Mouse (Mus musculus): ENCODE data around the gene Zbed5.
"Not testable (repeated sequence)": the region's sequence is repeated elsewhere in the genome, so short reads cannot be mapped to it uniquely, and the experiment has no call there.

Zbed5 gene

DNA sequence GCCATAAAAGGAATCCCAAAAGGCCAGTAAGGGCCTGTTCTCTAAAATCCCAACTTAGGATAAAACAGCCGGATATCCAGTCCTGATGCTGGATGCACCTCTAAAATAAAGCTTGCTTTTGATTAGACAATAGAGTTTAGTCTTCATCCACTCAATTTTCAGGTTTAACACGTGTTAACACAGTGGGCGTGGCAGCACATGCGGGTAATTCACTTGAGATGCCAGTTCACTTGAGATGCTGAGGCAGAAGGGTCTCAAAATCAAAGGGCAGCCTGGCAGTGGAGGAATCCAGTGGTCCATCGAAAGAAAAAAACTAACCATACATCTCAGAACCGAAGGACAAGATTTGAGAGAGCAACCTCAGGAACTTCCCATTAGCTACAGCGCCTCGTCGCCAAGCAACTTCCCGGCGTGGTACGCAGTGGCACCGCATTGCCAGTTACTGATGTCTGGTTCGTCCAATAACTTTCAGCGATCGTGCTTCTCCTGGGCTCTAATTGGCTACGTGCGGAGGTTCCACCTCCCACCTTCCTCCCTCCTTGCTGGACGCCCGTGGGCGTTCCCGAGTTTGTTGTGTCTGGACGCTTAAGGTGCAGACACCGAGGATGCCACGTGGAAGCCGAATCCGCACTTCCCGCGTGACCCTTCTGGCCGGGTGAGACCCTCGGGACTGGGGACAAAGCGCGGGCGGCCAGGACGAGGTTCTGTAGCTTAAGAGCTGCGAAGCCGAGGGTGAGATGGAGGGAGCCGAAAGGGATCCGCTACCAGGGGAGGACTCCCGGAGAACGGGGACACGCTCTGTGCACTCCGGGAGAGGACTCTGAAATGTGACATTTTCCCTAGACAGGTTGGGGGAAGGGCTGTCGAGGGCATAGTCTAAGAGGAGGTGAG lies at the start of gene Zbed5:
Gene Zbed5 (plus strand): TSS at position 526 of the 891 bp plus-strand sequence.
- peak; percentile 87 for DNase-seq

DNA sequence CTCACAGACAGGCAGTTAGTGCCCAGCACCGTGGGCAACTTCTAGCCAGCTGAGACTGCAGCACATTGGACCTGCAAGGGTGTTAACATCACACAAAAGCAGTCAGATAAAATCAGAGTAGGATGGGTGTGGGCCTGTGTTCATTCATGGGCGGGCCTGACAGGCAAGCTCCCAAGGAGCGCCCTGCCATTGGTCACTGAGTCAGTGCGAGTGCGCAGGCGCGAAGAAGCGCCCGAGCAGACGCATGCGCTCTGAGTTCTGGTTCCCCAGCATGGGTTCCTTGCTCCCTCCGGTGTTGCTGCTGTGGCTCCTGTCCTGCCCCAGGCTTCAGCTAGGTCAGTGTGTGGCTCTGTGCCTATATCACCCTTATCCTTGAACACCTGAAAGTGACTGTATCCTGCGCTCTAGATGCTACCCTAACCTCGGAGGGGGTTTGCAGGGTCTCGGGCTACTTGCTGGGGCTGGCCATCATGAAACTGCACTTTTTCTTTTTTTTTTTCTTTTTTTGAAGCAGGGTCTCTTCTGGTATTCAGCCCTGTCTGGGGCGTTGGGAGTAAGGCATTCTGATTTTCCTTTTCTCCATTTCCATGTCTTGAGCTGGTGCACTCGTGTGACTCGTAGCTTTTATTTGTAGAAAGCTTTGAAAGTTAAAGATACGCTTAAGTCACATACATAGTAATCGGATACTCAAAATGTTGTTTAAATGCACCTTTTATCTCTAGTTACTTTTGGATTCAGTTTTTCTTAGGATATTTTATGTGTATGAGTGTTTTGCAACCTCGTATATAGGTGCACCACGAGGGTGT lies 48.6 kb upstream of the Zbed5 start, which contains the start of gene Sumf2:
Gene Sumf2 (plus strand): TSS at position 235 of the 806 bp plus-strand sequence.
- peak; percentile 95 for DNase-seq

DNA sequence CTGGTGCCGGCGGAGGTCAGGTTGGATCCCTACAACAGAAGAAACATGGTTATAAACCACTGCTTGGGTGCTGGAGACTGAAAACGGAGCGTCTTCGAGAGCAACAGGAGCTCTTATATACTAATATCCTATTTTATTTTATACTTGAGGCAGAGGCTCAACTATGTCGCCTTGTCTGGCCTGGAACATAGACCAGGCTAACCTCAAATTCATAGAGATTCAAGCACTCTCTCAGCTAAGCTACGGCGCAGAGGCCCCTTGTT lies 48.0 kb upstream of the Zbed5 start:
- DNase-seq = no peak

DNA sequence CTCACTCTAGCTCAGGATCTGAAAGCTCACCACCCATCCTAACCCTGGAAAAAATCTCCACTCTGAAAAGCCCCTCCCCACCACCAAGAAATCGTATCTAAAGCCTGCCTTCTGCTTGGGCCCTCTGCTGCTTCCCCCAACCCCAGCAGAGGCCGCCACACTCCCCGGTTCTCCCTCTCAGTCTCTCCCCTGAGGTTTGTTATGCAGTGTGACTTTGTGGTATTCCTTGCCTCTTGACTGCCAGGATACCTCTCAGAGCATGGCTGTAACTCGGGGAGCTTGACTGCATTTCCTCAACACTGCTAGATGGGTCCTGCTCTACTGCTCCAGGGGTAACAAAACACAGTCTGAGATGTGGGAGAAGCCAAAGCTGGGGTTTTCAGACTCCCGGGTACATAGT lies 40.4 kb upstream of the Zbed5 start:
- DNase-seq = no peak

DNA sequence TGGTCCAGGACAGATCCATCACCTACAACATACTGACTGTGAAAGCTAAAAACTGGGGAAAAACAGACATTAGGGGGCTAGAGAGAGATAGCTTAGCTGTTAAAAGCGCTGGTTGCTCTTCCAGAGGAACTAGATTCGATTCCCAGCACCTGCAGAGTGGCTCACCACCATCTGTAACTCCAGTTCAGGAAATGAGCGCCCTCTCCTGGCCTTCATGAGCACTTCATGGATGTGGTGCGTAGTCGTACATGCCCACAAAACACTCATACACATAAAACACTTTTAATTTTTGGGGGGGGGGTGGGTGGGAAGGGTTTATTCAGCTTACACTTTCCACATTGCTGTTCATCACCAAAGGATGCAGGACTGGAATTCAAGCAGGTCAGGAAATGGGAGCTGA lies 39.1 kb upstream of the Zbed5 start:
- DNase-seq = no peak

DNA sequence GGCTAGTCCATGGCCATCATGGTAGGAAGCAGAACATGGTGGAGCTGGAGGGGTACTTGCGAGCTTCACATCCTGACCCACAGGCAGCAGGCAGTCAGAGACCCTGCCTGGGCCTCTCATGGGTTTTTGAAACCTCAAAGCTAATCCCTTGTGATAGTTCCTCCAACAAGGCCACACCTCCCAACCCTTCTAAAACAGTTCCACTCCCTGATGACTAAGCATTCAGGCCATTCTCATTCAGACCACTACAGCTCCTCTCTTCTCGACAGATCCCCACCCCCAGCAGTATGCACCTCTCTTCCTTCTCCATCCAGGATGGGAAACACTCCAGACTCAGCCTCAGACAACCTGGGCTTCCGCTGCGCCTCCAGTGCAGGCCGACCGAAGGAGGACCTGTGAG lies 33.2 kb upstream of the Zbed5 start:
- DNase-seq = no peak

DNA sequence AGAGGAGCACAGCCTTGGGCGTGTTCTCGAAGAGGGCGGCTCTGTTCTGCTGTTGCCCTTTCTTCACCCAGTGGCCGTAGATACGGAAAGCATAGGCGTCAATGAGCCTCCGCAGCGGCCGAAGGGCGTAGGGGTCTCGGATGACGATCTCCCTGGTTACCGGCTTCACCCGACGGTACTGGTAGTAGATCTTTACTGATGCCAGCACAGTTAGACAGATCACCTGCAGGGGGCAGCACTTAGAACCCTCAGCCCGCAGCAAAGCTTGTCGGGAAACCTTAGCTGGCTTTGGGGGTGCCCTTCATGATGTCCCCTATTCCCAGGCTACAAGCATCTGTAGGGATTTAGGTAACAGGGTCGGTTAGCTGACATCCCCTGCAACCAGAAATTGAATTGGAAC lies 31.1 kb upstream of the Zbed5 start:
- peak; percentile 41 for DNase-seq

DNA sequence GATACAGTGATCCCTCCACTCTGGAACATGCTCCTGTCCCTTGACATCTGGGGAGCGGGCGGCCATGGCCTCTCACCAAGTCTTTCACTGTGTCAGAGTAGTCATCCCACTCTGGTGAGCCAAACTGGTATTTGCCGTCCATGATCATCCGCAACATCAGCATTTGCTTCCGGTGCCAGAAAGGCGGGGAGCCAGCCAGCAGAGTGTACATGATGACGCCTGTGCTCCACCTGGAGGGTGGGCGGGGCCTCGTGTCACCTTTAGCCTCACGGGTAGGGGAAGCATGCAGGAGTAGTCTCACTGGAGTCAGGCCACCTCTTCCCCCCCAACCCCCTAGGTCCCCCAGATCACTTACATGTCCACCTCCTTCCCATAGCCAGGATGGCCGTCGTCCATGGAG lies 29.7 kb upstream of the Zbed5 start:
- DNase-seq = no peak

DNA sequence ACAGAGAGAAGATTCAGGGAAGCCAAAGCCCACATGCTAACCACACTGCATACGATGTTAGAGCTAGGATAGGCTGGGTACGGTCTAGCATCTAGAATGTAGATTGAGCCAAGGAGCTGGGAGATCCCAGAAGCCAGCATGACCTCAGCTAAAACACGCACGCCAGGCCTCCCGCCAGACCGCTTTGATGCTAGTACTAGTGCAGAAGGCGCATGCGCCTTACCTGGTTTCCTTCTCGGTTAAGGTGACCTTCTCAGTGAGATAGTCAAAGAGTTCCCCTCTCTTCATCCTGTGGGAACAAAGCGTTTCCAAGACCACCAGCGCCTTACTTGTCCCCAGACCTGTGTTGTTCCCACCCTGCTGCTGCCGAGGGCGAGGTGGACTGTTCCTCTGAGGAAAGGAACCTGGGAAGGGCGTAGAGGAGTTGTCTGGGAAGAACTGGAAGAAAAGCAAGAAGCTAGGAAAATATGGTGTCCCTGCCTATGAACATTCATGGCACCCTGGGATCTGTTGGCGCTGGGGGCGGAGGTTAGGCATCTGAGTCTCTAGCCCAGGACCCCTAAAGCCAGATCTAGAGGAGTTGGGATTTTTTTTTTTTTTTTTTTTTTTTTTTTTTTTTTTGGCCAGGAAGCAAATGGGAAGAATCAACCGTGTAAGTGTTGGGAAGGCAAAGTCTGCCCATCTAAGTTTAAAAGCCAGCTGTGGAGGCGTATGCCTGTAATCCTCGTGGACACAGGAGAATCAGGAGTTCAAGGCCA lies 26.1 kb upstream of the Zbed5 start:
- no peak for DNase-seq

DNA sequence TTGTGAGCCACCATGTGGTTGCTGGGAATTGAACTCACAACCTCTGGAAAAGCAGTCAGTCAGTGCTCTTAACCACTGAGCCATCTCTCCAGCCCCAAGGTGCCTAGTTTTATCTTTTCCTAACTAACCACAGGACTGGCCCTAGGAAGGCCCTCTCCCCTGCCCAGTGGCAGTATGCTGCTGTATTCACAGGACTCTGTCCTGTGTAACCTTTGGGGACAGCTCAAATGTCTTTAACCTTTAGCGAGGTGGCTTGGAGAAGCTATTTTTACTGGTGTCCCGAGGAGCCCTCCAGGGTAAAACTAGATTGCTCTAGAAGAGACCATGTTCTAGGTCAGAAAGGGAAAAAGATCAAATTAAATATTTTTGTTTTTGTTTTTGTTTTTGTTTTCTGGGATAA lies 24.3 kb upstream of the Zbed5 start:
- DNase-seq = no peak

DNA sequence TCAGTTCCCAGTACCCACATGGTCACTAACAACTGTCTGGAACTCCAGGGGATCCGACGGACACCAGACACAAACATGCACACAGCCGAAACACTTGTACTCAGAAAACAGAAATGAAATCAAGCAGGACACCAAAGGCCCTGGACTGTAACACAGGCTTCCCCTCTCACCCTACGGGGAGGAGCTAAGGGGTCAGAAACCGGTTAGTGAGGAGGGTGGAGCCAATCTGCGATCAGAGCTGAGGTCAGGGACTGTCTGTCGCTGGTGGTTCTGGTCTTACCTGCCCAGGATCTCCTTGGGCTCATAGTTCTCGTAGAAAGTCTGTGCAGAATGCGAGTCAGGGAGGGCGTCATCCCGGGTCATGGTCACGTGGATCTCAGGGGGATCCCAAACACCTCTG lies 21.6 kb upstream of the Zbed5 start:
- no peak for DNase-seq

DNA sequence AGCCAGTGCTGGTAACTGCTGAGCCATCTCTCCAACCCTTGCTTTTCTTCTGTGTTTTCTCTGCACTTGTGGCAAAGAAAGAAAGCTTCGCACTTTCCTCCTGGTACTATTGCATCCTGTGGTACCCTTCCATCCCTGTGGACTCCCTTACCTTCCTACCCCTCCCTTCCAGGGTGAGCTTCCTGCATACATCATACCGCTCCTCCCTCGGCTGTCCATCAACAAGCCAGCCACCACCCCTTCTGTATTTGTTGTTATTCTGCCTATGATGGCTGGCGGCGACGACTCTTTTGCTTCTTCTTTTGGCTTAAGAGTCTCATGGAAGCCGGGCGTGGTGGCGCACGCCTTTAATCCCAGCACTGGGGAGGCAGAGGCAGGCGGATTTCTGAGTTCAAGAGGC lies 20.4 kb upstream of the Zbed5 start:
- no peak for DNase-seq

DNA sequence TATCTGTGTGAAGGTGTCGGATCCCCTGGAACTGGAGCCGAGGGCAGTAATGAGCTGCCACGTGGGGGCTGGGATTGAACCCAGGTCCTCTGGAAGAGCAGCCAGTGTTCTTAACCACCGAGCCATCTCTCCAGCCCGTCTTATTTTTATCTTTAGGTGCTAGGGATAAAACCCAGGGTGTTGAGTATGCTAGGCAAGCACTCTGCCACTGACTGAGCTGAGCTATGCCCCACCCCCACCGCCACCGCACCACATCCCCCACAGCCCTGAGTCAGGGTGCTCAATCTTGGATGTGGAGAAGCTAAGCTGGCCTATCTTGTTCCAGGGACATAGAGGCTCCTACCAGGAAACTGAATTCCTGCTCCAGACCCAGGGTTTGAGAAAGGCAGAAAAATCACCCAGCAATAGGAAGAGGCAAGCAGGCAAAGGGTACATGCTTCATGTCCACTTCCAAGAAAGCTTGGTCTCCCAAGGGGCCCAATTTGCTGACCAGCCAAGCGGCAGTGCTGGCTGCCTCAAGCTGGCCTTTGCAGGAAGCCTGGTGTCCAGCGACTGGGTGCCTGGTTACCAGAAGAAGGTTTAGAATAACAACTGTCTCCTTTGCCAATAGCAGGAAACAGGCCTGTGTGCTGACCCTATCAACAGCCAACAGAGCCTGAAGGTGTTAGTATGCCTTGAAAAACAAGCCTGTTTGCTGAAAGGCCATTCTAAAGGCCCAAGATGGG lies 17.6 kb upstream of the Zbed5 start:
- DNase-seq = no peak

DNA sequence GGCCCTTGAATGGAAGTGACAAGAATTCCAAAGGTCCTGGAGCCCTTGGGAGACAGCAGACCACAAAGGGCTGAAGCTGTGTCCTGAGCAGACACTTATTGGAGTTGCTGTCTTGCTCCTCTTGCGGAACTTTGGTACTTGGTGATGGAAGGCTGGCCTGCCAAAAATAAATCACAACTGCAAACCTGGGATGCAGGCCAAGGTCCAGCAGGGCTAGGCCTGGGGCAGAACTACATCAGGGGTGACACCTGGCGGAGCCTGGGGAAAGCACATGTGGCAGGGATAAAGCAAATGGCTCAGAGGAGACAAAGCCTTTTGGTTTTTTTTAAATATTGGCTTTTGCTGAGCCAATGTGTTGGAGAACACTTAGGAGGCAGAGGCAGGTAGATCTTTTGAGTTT lies 16.6 kb upstream of the Zbed5 start:
- peak; percentile 58 for DNase-seq

DNA sequence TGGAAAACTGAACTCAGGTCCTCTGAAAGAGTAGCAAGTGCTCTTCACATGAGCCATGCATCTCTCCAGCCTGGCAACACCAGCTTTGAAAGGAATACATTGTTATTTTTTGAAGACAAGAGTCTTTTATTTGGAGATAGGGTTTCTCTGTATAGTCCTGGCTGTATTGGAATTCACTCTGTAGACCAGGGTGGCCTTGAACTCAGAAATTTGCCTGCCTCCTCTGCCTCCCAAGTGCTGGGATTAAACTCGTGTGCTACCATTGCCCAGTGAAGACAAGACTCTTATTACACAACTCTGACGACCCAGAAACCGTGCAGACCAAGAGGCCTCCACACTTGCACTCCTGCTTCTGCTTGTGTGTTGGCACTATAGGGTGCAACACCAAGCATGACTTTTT lies 15.6 kb upstream of the Zbed5 start:
- DNase-seq = no peak

DNA sequence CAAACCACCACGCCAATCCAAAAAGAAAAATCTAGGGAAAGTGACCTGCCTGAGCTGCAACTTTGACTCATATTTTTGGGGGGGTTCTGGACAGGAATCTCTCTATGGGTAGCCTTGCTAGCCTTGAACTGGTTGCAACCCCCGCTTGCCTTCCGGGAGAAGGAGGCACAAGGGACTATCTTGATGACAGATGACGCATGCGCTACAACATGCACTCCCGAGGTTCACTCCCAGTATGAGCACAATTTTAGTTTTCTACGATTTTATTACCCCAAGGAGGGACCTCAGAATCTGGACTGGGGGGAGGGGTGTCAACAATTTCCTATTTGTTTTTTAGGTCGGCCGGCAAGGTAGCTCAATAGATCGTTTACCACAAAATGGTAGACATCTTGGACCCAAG lies 9.3 kb upstream of the Zbed5 start:
- no peak for DNase-seq

DNA sequence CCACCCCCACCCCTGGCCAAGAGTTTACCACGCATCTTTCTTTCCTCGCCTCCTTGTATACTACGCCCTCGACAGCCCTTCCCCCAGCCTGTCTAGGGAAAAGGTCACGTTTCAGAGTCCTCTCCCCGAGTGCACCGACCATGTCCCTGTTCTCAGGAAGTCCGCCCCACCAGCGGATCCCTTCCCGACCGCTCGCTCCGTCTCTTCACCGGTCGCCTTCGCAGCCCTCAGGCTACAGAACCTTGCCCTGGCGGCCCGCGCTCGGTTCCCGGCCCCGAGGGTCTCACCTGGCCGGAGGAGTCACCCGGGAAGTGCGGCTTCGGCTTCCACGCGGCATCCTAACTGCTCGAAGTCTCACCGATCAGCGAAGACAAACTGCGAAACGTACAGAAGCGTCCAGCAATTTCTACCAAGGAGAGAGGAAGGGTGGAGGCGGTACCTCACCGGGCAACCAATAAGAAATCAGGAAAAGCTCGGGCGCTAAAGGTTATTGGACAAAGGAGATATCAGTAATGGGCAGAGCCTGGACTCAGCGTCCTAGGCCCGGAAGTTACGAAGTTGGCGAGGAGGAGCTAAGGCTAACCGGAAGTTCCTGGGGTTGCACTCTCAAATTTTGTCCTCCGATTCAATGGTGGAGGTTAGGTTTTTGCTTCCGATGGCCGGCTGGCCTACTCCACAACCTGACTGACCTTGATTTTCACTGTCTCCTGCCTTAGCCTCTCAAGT lies 8.4 kb upstream of the Zbed5 start, which contains the start of gene Chchd2:
Gene Chchd2 (minus strand): TSS at position 560 of the 726 bp plus-strand sequence.
- peak; percentile 92 for DNase-seq

DNA sequence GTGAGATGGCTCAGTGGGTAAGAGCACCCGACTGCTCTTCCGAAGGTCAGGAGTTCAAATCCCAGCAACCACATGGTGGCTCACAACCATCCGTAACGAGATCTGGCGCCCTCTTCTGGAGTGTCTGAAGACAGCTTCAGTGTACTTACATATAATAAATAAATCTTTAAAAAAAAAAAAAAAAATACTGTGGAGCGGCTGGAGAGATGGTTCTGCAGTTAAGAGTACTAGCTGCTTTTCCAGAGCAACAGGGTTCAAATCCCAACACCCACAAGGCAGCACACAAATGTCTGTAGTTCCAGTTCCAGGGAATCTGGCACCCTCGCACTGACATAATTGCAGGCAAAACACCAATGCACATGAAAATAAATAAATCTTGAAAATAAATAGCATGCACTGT lies 5.1 kb upstream of the Zbed5 start:
- not testable (repeated sequence) for DNase-seq

DNA sequence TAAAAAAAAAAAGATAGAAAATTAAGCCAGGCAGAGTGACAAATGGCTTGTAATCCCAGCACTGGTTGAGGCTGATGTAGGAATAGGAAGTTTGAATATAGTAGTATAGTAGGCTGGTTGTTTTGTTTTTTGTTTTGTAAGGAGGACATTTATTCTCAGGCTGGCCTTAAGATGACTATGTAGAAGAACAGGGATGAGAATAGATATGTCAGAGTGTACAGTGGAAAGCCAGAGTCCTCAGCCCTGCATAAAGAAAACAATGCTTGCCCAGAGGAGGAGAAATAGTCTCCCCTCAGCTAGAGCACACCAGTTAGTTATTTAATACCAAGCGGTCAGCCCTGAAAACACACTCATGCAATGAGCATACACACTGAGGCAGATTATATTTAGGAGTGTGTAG lies 2.9 kb downstream of the Zbed5 start, which contains the start of gene Phkg1:
Gene Phkg1 (minus strand): TSS at position 101 of the 400 bp plus-strand sequence.
- DNase-seq = no peak

DNA sequence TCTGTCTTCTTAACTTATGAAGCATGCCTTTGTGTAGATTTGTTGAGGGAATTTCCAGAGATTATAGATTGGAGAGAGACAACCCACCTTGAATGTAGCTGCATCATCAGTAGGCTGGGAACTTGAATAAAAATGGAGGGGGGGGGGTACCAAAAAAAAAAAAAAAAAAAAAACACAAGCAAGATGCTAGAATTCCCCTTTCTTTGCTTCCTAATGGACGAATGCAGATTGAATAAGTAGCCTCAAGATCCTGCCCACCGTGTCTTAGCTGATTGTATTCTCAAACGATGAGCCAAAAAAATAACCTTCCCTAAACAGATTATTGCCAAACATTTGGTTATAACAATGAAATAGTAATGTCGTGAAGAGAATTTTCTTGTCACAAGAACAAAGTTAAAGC lies 12.3 kb downstream of the Zbed5 start:
- no peak for DNase-seq

DNA sequence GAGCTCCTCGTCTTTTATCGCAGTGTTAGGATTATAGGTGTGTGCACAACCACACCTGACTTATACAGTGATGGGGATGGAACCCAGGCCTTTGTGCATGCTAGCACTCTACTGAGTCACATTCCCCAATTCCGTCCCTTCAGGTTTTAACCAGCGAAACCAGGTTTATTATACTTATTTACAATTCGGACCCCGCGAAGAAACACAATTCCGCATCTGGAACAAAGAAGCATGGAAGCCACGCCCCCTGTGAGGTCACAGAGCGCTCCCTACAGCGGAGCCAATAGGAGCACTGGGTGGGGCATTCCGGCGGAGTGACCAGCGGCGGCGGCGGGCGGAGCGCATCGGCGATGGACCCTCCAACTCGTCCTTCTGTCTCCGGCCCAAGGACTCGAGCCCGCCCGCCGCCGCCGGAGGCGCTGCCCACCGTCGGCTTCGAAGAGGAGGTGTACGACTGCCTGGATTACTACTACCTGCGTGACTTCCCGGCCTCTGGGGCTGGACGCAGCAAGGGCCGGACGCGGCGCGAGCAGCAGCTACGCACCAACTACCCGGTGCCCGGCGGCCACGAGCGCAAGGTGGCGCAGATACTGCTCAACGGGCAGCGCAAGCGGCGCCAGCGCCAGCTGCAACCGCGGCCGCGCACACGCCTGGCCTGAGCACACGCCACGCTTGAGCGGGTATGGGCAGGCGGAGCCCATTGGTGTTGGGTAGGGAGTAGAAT lies 12.9 kb downstream of the Zbed5 start, which contains the start of gene Nupr1l:
Gene Nupr1l (plus strand): TSS at position 299 of the 724 bp plus-strand sequence.
- DNase-seq = peak; percentile 94

All from lung, postnatal 14 days (tissue).